14 mouse cellular contexts compared by ENCODE assay signal in genomic region chr19:41839685-41840084, GRCm38 (mm10).
"Had no signal": no experiment of that assay in that cellular context is flagged by ENCODE, and none has a peak within 500 bp of the region (broad histone marks: within the 10 kb centered on the region; RNA-seq: fewer than 3 reads in every experiment).

No protein-coding gene starts in this region.

- H3K4me3 ChIP-seq: kidney, embryonic 15.5 days; left cerebral cortex, adult 2 months; limb, embryonic 10.5 days had no signal

- H3K9ac ChIP-seq: kidney, embryonic 15.5 days had no signal

- ATAC-seq: hindbrain, embryonic 16.5 days; inflammation-experienced regulatory T-cells, adult 6 months; lung, postnatal 0 days had no signal

- H3K36me3 ChIP-seq: kidney, embryonic 15.5 days; limb, embryonic 10.5 days had no signal

- H3K27ac ChIP-seq: kidney, embryonic 15.5 days; left cerebral cortex, adult 2 months; limb, embryonic 10.5 days had no signal

- H3K9me3 ChIP-seq: kidney, embryonic 15.5 days; limb, embryonic 10.5 days had no signal

- DNase-seq: kidney, adult 2 months; kidney, postnatal 14 days; lung, adult 2 months; lung, postnatal 36 days; midbrain, embryonic 14.5 days; right cerebral cortex, adult 18-20 months; right cerebral cortex, postnatal 25 days; thymus, postnatal 36 days had no signal

- H3K4me2 ChIP-seq: kidney, embryonic 15.5 days had no signal
